Mouse (Mus musculus): ENCODE results near the gene Slamf6.

- no peak for TF ChIP-seq CTCF (IDR thresholded peaks at IDR 0.05; ENCODE audit: low read depth)
- TF ChIP-seq EP300 (IDR thresholded peaks at IDR 0.05; ENCODE audit: low read depth): no peak
Measured at GRCm38 (mm10) chr1:171966054-171966790, 48.9 kb downstream of the Slamf6 start.

Measured in liver, postnatal 0 days (tissue).